Mouse (Mus musculus) v-Abl transformed pro-B cells (cell line): ENCODE data around the gene Lingo2.

Experiments used
- in situ Hi-C, 2 experiments: fragments of 400-800 bp; cut with MboI; formaldehyde crosslinking; loops; one replicate each; pipeline ENCODE4 v1.15.1; 2025; ENCODE audit not compliant: unreplicated experiment in 2 of 2

The Lingo2 gene

GRCm38 (mm10) chr4:35885591-35886542, 1065.7 kb downstream of the Lingo2 start:
- in situ Hi-C loops = no loop called here

DNA sequence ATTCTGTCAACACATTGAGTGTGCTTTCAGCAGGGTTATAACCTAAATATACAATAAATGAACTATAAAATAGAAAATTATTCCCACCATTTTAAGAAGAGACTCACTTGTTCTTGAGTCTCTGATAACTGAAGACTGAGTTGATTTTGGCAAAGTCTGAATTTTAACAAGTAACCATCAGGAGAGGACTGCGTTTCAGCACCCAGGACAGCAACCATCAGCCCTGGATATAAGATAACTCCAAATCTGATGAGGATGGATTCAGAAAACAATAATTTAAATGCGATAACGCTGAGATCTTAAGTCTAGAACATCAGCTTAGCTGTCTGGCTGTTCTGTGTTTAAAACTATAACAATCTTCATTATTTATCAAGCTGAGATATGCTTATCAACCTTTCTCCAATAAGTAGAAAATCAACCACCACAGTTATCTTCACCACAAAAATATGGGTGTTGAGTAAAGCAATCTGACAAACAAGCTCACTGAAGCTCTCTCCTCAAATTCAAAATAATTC, 1066.5 kb downstream of the Lingo2 start:
- in situ Hi-C loops = no loop called here

- in situ Hi-C loops = no loop called here
Measured at GRCm38 (mm10) chr4:35846518-35846917, 1105.0 kb downstream of the Lingo2 start.

- in situ Hi-C loops = no loop called here
Measured at GRCm38 (mm10) chr4:35845140-35845539, 1106.4 kb downstream of the Lingo2 start.

DNA sequence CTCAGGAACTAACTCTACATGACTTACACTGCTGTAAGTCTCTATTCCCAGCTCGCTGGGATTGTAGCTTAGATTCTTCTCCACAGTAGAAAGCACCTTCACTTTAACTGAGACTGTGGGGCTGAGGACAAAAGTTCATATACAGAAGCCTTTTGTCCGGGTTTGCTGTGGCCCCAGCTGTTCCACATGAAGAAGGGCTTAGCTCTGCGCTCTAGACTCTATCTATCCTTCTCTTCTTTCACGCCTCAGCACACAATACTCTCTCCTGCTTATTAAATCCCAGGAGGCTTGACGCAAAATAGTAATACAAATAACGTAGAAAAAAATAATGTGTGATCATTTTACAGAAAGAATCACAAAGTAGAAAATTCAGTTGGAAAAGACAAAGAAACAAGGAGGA, 1107.0 kb downstream of the Lingo2 start:
- in situ Hi-C loops = no loop called here

- in situ Hi-C loops = no loop called here
Measured at GRCm38 (mm10) chr4:35823322-35823870, 1128.2 kb downstream of the Lingo2 start.

DNA sequence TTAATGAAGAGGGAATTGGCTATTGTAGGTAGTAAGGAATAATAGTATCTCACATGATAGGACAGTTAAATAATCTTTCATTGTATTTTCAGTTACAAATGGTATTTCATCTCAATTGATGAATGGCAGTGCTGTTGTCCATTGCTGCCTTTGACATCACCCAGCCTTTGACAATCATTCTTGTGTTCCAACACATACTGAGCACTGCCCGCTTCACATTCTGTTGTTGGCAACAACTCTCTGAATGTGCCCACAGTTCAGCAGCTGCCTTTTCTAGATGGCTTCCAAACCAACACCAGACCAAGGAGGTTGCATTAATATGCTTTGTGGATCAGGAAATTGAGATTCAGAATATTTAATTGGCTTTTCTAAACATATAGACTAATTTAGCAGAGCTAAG, 1130.8 kb downstream of the Lingo2 start:
- in situ Hi-C loops = no loop called here

- in situ Hi-C loops = no loop called here
Measured at GRCm38 (mm10) chr4:35814698-35815097, 1136.8 kb downstream of the Lingo2 start.

- in situ Hi-C loops = no loop called here
Measured at GRCm38 (mm10) chr4:35807497-35808210, 1143.9 kb downstream of the Lingo2 start.

- in situ Hi-C loops = no loop called here
Measured at GRCm38 (mm10) chr4:35806881-35807464, 1144.6 kb downstream of the Lingo2 start.

DNA sequence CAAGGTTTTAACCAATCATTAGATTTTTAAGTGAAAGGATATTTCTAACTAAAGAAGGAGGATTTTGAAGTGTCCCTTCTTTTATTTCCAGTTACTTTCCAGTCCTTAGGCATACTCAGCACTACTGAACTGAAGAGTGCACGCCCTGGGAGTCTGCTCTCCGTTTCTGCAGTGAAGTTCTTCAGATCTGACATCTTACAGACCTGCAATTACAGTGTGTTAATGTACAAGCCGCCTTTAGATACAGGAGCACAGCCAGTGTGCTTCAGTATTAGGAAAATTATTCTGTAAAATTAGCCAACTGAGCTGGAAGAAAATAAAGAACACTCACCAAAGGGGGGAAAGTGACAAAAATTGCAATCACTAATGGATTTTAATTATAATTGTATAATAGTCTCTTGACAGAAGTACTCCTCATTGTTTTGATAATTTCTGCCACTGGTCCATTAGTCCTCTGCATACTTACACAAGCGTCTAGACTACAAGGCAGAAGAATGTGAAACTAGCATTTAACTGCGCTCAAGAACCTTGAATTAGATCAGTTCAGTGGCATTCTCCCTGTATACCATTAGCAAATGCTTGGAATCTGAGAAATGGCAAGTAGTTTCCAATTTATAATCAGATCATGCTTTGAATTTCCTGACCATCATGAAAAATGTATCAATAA, 1167.2 kb downstream of the Lingo2 start:
- in situ Hi-C loops = no loop called here

- in situ Hi-C loops = no loop called here
Measured at GRCm38 (mm10) chr4:35770810-35771209, 1180.7 kb downstream of the Lingo2 start.

- in situ Hi-C loops = no loop called here
Measured at GRCm38 (mm10) chr4:35766905-35767304, 1184.6 kb downstream of the Lingo2 start.

GRCm38 (mm10) chr4:35761181-35761580, 1190.4 kb downstream of the Lingo2 start:
- in situ Hi-C loops = no loop called here

DNA sequence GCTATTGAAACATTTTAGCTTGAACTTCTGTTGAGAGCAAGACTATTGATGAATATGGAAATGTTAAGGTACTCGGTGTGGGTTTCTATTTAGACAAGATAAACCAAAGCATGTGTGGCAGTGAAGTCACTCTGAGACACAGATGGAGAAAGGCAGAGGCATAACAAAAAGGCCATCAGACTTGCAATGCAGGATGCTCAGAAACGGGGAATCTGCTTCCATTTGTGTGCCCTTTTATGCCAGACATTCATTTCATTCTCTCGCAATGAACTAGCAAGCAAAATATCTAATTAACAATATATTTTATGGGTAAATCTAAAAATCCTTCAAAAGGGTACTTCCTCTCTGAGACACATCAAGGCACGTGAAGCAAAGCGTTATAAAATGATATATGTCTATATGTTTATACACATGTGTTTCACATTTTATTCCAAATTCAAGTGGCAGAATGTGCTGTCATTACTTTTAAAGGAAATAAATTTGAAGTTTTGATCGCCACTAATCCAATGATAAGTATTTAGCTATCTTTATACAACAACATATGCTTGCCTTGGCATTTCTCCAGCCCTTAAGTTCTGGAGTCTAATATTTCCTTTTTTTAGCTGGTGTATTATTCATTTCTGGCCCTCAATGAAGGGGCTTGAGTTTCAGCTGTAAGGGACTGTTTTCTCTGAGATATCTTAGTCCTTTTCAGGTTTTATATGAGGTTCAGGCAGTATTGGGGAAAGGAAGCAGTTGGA, 1199.3 kb downstream of the Lingo2 start:
- in situ Hi-C loops = no loop called here

DNA sequence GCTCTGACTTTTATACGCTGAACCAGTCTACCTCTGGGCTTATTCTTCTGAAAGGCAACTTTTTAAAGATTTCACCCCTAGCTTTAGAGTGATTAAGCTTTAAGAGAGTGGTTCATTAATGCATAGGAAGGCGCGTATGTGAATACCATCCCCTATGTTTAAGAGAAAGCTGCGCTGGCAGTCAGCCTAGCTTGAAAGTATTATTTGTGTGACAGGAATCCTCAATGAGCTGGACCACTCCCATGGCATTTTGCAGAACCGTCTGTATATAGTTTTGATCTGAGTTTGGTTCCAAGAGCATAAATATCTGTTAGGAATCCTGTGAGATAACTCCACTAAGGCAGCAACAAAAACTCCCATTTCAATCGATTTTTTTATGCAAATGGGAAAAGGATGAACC, 1204.9 kb downstream of the Lingo2 start:
- in situ Hi-C loops = no loop called here

- in situ Hi-C loops = no loop called here
Measured at GRCm38 (mm10) chr4:35724774-35725173, 1226.8 kb downstream of the Lingo2 start.

DNA sequence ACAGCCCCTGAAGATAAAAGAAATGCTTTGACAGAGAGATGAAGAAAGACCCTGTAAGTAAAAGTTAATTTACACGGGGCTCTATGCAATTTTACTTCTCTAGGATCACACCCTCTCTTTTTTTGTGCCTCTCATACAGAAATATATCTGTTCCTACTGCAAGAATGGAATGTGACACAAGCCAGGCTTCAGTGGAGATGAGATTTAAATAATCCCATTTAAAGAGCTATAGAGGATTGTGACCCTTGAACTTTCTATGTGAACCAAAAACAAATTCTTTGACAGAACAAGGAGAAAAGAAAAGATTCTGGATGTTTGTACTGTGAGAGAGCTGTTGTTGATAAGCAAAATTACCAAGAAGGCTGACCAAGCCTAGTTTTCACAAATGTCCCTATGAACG, 1247.4 kb downstream of the Lingo2 start:
- in situ Hi-C loops = no loop called here

GRCm38 (mm10) chr4:35702661-35703060, 1248.9 kb downstream of the Lingo2 start:
- in situ Hi-C loops = no loop called here

GRCm38 (mm10) chr4:35695137-35695522, 1256.4 kb downstream of the Lingo2 start:
- in situ Hi-C loops = no loop called here
